Mouse (Mus musculus) heart, adult 11 months (tissue): Measurements from ENCODE around the gene Crhbp.

Experiments
- DNase-seq: peaks from one replicate; pipeline ENCODE4 v3.0.0; 2022

Gene Crhbp

DNA sequence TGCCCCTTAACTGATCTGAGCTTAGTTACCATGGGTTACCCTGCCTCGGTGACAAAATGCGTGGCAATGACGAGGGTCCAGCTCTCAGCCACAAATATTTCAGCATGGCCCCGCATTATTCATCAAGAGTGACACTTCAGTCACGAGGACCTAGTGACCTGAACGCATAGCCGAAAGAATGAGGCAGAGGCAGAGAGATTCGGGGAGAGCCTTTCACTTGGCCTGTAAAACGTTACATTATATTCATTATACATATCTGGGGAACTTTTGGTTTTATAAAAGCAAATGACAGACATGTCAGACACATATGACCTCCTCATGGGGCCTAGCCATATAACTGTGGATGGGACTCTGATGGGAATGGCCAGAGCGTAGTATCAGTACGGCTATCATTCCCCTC, at the start of gene Crhbp:
TSS of gene Crhbp (minus strand) at position 101 of the 400 bp plus-strand sequence.
- DNase-seq = no peak

DNA sequence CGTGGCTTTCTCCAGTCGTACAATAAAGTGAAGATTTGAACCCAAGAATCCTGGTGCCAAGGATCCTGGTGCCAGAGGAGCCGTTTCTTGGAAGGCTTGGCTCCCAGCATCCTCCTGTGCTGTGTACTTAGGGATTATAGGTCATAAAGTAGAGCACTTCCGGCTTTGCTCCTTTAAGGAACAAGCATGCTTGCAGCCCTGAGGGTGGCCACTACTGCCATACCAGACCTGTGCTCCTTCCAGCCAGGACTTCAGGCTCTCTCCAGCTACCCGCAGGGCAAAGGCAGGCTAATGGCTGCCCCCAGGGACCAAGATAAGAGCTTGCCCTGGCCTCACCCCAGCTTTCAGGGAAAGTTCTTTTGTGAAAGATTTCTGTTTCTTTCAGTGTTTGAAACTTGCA, 48.6 kb upstream of the Crhbp start:
- DNase-seq = no peak

DNA sequence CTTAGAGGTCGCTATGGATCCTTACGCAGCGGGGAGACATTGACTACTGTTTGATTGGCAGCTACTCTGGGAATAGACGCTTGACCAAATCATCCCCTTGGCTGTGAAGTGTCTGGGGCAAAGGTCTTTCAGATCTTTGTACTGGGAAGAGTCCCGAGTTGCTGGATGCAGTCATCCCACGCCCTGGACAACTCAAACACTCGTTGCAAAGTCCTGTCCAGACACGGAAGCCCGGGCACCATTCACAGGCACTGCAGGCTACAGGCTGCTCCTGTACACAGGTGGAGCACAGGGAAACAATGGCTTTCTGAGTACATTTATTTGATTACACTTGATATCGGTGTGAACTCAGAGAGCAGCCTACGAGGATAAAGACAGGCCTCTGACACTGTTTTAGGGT, 46.6 kb upstream of the Crhbp start:
- no peak for DNase-seq

DNA sequence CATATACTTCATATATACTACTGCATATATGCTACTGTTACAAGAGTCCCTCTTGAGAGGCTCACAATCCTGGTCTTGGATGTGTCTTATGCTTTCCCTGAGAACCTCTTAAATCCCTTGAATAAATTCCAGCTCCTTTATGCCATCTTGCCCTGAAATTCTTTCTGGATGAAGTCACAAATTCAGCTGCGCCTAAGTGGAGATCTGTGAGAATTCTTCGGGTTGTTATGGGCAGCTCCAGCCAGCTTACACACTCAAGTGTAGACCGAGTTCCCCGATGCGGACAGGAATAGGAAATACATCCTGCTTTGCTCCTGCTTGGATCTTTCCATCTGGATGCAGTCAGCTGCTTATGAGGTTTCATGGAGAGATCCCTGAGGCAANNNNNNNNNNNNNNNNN, 39.9 kb upstream of the Crhbp start:
- DNase-seq = no peak

DNA sequence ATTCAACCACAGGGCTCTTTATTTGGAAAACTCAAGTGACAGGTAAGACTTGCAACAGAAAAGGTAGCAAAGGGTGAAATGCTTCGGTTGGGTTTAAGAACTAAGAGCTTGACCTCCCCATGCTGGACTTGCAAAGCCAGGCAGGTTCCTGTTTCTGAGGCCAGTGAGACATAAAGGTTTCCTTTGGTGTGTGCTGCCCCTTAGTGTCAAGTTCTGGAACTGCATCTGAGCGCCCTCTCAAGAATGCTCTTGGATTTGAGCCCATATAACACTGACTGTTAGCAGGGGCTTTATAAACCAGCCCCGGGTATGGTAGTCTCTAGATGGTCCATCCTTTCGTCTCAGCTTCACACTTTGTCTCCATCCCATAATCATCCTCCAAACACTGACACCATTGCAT, 36.7 kb upstream of the Crhbp start:
- peak; percentile 93 for DNase-seq

DNA sequence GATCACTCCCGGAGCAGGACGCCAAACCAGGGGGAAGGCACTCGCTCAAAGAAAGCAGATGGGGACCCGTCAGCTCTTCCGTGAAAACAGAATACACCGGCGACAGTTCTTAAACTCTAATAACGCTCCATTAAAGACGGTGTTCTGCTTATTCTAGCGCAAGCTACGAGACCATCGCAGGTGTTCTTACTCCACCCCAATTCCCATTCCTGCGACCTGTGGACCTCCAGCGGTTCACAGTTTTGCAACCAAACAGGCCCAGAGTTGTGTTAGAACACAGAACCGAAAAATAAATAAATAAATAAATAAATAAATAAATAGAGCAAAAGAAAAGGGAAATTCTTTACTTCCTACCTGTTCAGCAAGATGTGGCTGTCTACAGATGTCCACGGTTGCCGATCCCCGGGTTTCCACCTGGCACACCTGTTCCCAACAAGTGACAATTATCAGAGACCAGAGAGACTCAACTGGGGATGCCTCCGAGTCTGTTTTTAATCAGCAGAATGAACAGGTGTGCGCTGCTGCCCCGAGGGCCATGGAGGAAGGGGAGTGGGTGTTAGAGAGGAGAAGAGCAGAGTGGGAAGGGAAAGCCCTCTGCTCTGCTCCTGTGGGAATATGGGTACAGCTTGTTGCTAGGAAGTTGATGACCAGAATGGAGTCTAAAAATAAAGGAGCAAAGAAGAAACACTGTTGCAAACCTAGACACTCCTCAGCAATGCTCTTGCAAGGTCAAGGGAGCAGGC, 34.1 kb upstream of the Crhbp start, which contains the start of gene S100z:
TSS of gene S100z (minus strand) at position 51 of the 743 bp plus-strand sequence.
- DNase-seq = no peak

DNA sequence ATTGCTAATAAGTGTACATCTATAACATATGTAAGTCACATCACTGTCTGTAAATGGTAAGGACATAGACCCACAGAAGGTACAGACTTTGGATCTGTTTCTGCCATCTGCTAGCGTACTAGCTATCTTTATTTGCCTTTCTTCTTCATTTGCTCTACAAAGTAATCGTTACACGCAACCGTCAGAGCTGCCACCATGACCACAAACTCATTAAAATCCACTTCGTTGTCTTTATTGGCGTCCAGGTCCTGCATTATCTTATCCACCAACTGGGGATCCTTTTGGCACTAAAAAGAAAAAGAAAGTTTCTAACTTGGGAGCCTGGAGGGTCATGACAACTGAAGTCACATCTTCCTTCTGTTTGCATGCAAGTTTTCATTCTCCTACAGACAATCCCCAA, 32.4 kb upstream of the Crhbp start:
- DNase-seq = no peak

DNA sequence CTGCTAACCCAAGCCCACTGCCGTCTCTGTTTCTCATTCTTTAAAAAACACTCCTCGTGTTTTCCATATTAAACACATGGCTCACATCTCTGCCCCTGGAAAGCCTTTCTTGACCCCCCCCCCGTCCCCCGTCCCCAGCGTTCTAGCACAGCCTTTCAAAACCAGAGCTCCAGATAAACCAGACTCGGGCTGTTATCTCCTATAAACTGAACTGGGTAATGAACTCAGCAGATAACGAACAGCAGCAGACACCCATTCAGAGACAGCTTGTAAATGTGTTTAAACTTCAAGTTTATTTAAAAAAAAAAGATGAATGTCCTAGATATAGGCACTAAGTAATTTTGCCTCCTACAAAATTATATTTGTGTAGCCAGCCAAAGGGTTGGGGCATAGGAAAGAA, 30.4 kb upstream of the Crhbp start:
- DNase-seq = no peak

DNA sequence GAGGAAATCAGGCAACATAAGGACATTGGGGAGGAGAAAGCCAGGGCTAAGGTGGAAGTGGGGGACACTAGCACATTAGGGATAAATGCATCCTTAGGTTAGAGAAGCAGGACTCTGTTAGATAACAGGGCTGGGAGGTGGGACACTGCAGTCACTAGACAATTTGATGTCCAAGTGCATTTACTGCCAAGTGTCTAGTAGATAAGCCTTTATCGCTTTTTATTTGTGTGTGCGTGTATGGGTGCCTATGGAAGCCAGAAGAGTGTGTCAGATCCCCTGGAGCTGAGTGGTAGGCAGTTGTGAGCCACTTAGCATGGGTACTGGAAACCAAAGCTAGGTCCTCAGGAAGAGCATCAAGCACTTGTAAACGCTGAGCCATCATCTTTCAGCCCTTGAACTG, 29.6 kb upstream of the Crhbp start:
- DNase-seq = peak; percentile 55

DNA sequence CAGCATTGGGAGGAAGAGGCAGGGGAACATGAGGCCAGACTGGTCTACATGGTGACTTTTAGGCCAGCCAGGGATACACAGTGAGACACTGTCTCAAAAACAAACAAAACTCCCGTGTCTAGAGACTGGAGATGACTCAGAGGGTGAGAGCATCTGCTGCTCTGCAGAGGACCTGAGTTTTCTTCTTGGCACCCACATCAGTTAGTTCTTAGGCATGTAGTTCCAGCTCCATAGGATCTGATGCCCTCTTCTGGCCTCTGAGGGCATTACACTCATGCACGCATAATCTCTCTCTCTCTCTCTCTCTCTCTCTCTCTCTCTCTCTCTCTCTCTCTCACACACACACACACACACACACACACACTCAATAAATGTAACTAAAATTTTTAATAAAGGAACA, 26.2 kb upstream of the Crhbp start:
- DNase-seq = peak; percentile 46

DNA sequence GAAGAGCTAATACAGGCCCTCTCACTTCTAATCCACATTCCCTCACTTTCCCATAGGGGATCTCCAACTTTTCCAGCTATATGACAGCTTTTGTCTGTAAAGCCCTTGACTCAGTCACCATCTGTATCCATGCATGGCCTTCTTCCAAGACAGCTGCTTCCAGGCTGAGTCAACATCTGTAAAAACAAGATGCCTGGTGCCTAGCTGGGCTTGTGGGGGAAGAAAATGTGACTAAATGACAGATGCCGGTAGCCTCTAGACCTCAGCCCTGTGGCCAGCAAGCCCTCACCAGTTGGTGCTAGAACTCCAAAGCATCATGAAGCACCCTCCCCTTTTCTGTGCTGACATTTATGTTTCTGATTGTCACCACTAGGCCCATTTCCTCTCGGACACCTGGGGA, 6.8 kb upstream of the Crhbp start:
- DNase-seq = peak; percentile 90

DNA sequence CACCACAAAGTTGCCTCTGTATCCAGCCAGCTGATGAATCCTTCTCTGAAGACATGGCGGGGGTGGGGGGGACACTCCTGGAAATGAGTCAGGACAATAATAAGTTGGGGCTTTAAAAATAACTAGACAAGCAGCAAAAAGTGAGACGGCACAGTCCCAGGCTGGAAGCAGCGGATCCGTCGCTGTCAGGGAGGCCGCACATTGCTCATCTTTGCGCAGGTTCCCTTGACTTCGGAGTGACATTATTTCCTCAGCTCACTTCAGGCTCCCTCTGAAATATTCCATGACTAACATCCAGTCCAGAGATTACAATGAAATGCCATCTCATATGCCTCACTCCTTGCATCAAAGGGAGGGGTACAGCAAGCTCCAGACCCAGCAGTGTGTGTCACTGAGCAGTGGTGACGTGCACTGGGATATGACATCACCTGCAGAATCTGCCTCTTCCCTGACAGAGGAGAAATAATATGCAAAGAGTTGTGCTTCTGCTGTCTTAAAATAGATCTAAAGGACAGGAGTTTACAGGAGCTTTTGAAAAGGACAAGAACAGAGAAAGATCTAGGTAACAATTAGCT, 6.0 kb upstream of the Crhbp start:
- DNase-seq = peak; percentile 54

DNA sequence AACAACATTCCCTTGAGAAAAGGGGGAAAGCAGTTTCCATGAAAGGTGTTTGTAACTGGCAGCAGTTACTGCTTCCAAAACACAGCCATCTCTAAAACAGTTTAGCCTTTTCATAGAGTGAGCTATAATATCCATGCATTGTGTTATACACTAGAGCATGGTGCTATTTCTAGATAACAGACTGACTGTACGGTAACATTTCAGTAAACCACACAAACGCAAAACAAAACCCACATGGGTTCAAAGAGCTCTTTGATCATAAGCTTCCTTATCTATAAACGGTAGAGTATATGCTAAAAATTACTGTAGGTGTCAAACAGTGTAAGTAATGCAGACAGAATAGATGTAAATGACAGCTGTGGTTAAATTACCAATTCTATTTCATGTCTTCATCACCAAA, 5.0 kb upstream of the Crhbp start:
- no peak for DNase-seq

DNA sequence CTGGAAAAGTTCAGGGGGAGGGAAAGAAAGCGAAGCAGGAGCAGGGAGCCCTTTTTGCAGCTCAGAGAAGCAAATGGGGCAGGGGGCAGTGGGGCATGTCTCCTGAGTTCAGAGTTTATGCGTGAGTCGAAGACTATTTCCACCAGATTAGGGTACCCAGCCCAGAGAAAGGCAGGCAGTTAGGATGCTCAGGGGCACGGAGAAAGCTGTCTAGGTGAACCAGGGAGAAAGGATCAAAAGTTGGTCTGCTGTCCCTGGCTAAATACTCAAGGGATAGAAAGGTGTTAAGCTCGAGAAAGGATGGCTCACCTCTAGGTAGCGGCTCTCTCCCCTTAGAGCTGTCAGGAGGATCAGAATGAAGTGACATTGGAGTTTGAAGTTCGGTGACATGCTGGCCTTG, 433 bp downstream of the Crhbp start:
- DNase-seq = no peak

DNA sequence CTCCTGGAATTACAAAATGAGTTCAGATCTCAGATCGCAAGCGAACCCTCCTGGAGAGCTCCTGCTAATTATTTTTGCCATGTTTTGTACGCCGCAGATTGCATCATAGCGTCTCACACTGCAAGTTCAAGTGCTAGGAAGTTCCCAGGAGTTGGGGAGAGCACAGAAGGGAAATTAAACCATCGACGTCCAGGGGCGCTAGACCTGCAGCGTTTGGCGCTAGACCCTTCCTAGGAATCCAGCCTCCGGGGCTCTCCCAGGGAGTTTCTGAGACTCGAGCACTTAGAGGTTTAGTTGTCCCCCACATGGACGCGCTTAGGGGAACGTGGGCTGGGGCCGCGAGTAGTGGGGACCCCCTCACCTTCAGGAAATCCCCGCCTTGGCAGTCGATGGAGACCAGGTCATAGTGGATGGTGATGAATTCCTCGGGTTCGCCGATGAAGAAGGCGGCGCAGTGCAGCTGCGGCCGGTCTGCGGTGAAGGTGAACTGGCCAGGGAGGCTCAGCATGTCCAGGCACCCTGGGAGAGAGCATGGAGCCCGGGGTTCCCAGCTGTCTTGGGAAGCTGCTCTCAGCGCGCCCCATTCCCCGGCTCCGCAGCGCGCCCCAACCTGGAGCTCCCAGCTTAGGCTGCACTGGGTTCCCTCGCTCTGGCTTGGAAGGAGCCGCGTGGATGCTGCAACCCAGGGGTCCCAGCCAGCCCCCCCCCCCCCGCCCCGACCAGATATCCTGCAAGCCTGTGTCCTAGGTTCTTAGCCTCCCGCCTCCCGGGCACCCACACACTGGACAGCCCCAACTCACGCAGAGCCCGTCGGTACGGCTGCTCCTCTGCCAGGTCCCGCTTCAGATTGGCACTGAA, 1.1 kb downstream of the Crhbp start:
- peak; percentile 85 for DNase-seq

DNA sequence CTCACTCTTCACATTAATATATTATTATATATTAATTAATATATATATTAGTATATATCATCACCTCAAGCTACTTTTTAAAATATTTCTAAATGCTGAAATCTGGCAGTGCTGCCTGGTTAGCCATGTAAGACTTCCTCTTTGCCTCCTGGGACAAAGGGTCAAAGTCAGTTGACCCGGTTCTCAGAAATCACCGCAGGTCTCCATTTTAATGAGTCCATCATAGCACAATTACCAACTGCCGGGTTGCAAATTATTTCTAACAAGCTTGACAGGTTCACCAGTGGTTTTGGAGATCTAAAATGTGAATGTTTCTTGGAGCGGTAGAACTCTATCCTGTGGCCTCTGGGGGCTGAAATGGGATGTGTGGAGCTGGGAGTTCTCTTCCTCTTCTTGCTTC, 1.8 kb downstream of the Crhbp start:
- peak; percentile 52 for DNase-seq

DNA sequence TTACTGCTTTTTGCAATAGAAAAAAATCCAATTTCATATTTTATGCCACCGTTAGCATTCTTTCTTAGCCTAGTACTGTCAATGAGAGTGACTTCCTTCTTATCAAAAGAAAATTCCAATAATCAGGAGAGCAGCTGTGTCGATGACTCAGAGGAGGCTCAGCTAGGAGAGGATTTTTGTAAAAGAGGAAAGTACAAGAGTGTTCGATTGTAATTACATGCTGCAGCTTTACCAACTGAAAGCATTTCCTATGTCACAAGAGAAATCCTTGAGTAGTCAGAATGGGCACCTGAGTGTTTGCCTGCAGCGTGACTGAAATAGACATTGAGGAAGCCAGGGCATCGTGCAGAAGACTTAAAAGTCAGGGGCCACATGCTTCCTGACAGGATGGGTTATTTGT, 5.2 kb downstream of the Crhbp start:
- peak; percentile 53 for DNase-seq

DNA sequence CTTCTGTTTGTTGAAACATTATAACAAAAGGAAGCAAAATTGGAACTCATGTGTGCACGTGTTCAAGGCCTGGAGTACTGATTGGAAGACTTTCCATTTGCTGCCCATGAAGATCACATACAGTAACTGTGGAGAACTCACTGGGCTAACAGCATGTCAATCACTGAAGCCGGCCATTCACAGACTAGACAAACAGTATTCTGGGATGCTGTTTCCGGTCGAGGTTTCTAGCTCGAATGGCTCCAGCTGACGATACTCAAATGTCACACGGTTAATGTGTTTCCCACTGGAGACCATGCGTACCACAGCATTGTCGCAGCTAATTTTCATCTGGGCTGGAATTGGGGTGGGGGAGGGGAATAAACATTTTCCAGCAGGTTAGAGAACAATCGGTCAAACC, 13.0 kb downstream of the Crhbp start:
- no peak for DNase-seq

DNA sequence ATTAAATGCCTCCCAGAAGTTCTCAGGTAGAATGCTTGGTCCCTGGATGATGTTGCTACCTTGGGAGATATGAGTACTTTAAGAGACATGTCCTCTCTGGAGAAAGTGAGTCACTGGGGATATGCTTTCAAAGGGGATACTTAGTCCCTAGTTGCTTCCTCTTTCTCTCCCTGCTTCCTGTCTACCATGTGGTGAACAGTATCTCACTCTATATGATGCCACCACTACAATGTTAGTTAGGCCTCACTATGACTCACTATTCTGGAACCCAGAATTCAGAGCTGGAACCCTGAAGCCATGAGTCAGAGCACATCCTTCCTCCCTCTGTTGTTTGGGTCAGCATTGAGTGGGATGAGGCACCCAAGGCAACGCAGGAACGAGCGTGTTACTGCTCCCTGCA, 17.2 kb downstream of the Crhbp start:
- no peak for DNase-seq

DNA sequence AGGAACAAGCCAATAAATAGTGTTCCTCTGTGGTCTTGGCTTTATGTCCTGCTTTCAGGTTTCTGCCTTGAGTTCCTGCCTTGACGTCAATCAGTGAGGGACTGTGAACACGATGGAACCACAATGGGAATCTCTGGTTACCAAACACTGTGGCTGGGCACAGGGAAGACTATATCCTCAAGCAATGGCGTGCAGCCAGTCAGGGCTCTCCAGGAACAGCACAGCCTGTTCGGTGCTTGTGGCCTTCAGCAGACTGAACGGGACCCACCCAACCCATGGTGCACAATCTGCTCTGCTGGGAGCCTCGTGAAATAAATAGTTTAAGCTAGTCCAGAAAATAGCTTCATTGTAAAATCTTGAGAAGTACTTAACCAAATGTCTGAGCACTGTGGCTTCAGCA, 18.3 kb downstream of the Crhbp start:
- no peak for DNase-seq

DNA sequence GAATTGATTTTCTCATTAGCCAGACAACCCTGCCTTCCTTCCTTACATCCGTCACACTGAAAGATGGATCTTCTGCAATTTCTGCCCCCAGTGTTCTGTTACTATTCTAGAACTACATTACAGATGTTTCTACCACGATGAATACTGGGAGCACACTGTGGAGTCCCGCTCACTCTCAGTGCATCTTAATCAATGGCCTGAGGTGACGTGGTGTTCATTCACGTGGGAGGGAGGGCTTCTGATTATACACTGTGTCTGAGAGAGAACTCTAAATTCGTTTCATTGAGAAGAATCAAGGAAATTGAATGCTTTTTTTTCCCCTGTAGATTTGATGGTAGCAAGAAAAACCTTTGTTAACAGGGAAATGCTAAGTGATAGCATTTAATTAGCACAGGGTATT, 19.2 kb downstream of the Crhbp start:
- no peak for DNase-seq

DNA sequence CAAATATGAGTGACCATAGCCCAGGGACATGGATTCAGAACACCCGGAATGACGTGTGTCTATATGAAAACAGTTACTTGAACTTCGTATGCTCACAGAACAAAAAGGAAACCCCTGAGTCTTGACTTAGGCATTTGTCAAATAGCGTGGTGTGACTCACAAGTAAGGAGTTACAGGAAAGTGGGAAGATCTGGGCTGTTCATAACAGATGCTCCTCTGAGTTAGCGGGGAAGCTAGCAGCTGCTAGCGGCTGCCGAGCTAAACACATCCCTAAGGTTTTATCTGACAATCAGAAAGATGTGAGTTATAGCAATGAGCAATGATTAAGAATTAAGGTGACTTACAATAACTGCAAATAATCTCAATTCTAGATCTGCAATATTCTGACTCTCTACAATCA, 19.8 kb downstream of the Crhbp start:
- no peak for DNase-seq

DNA sequence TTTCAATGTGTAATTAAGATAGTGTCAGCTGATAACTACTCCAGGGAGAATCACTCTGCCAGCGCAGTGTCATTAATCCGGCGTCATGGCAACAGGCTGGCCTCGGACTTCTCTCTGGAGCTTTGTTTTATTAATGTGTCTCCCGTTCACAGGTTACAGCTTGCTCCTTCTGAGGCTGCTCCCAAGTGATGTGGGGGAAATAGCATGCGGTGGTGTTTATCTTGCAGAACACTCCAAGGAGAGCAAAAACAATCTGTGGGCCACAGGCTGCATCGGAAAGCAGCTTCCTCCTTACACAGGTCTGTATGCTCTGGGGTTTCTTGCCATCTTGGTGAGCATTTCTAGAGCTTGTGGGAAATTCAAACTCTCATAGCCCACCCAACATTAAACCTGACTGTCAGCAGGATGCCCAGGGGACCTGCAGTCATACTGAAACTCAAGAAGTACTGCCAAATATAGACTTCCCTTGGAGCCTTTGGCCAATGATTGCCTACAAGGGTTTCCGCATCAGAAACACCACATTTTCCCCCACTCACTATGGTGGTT, 25.4 kb downstream of the Crhbp start:
- no peak for DNase-seq
